Mouse (Mus musculus) heart, adult 9 months (tissue): ENCODE measurements around the gene Kcnn1.

Experiments
- DNase-seq, 2 experiments: peaks; one replicate each; pipeline ENCODE4 v3.0.0; 2022; ENCODE audit warnings: low spot score in 2 of 2

The Kcnn1 gene

DNA sequence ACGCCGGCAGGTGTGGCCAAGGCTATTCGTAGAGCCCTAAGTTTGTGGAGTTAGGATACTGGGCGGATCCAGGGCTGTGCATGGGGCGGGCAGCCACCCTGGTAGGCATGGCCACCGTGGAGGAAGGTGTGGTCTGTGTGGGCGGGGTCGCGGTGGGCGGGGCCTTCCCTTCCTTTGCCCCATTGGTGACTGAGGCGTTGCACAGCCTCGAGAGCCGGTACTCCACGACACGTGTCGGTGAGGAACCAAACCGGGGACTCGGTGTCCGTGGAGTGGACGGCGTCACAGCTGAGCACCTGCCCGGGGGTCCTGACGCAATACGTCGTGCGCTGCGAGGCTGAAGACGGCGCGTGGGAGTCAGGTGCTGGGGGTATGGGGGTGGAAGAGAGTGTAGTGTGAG is 46.4 kb downstream of the Kcnn1 start:
- DNase-seq: no peak

DNA sequence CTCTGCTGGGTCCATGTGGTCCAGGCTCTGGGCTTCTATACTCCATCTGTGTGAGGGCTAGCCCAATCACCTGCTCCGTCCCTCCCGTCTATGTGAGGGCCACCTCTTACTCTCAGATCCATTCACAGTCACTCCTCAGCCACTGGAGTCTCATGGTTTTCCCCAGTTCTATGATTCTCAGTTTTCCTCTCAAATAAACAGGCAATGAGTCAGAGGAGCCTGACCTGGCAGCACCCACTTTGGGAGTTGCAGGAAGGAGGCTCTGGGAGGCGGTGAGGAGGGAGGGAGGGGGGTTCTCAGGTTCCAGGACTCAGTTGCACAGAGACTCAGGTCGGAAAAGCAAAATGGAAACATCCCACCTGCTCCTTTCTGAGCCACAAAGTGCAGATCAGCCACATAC is 50.2 kb downstream of the Kcnn1 start:
- DNase-seq: no peak

DNA sequence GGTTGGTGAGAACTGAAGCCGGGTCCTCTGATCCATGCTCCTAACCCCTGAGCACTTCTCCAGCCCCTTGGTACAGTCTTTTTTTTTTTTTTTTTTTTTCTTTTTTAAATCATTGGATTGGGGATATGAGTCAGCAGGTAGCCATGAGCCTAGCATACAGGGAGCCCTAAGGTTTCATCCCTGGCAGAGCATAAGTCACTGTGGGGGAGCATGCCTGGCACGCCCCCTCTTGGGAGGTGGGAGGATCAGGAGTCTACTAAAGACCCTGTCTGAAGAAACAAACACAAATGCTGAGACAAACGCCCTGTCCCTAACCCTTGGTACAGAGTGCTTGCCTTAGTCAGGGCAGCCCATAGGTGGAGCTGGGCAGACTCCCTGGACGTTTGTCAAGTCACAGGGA is 51.0 kb downstream of the Kcnn1 start:
- no peak for DNase-seq

DNA sequence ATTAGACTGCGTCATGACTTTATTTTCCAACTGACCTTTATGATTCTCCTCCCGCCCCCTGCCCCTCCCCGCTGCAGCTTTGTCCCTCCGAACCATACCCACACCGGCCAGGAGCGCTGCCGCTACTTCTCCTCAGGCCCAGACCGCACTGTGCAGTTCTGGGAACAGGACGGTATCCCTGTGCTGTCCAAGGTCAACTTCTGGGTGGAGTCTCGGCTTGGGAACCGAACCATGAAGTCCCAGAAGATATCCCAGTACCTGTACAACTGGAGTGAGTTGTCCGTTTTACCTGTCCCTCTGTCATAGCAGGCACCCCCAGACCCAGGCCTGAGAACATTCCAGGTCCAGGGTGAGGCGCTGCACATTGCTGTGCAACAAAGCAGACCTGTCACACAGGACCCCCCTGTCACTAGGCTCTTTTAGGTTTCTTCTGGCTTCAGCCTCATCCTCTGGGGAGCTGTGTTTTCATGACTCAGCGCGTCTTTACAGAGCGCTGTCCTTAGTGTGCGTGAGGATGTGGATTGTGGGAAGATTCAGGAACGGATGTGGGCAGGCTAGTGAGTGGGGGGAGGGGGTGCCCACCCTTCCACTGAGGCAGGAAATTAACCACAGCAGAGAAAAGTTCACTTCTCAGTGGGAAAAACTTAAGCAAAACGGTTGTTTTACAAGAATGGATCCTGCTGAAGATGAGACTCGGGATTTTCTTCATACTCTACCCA is 51.9 kb downstream of the Kcnn1 start:
- no peak for DNase-seq

DNA sequence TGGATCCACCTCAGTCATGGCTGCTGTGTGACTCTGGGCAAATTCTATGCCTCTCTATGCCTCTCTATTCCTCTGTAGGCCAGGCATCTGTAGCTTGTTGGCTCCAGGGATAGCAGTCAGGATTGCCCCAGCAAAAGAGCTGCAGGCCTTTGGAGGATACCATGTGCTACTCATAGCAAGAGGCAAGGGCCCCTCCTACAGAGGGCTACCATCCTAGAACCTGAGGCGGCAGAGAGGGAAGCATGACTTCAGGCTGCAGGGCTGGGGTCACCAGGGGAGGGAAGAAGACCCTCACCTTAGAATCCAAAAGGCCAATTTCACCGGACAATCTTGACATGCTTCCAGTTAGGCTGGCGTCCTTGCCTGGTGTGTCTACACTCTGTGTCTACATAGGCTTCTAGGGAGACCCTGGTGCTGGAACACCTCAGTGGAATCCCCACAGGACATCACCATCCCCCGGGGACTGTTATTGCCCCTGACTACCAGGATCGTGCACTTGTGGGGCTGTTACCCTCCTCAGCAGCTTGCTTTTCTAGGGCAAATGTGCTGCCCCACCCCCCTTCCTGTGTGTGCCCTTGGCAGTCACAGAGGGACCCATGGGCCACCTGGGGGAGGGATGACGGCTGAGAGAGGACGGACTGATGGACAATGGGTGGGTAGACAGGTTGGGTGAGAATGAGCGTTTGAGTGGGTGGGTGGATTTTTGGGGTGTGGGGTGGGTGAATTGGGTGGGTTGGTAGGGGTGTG is 53.9 kb downstream of the Kcnn1 start:
- no peak for DNase-seq

DNA sequence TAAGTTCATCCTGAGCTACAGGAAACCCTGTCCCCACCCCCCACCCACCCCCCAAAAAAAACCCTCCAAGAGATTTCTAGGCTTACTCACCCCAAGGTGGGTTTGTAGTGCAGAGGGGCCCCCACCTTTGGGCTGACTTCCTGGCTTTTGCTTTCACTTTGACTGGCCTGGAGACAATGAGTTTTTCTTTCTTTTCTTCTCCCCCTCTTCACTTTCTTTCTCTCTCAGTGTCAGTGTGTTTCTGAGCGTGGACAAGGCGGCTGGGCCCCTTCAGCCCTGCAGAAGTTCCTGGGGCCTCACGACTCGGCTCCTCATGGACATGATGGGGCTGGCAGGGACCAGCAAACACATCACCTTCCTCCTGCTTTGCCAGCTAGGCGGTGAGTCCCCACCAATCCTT is 54.8 kb downstream of the Kcnn1 start, which contains the start of gene Il12rb1:
Gene Il12rb1, plus strand, starts transcription at position 211 of the 400 bp plus-strand sequence.
- DNase-seq: no peak

DNA sequence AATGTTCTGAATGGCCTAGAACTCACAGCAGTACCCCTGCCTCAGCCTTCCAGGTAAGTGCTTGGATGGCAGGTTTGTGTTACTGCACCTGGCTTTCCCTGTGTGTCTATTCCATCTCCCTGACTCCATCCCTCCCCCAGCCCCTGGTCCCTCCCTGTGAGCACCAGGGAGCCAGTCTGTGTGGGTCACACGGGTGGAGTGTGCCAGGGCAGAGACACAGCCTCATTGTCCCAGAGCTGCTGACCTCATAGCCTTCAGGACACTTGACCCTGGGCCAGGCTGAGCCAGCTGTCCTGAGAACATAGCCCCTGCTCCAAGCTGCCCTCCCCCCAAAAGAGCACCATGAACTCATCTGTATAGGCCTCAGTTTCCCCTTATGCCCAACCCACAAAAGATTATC is 55.8 kb downstream of the Kcnn1 start:
- no peak for DNase-seq

DNA sequence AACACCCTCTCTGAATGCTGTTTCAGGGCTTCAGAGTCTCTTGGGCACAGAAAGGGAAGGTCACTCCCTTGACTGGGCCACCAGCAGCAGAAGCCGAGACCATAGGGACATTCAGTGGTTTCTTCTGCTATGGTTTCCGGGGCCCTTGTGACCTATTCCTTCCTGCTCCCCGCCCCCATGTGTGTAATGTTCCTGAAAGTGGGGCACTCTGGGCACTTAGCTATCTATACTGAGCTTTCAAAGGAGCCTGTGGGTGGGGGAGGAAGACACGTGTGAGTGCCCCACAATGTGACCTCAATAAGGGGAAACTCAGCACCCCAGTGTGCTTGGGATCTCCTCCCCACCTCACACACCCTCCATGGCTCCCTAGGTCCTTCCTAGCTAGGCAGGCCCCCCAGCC is 56.5 kb downstream of the Kcnn1 start:
- peak in 1 of 2 experiments; percentile 65 for DNase-seq

DNA sequence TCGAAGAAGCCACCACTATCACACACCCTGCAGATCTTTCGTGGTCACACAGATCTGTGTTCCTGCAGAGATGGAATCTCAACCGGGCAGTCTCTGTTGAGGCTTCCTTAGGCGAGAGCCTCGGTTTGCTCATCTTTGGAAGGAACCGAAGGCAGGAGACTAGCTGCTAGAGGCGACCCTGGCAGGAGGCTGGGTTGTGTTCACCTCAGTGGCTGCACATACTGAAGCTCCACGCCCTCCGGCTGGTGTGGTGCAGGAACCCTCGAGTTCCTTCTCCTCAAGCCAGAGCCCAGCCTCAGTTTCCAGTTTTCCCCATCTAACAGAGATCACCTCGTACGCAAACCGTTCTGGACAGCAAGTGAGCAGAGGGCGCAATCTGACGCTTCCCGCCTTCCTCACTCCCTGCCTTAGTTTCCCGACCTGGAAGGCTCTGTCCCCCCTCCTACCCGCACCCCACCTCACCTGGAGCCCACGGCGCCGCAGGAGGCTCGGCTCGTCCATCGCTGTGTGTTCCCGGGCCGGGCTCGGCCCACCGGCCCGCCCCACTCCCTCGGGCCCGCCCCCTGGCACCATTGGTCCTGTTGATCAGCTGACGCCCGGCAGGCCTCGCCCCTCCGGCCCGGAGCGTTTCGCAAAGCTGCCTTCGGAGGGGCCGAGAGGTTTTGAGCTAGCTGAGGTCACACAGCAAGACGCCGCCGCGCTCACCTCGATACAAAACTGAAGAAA is 58.4 kb downstream of the Kcnn1 start, which contains the start of gene Mast3:
Gene Mast3, minus strand, starts transcription at position 574 of the 726 bp plus-strand sequence.
- peak; percentile 83 to 85 for DNase-seq

DNA sequence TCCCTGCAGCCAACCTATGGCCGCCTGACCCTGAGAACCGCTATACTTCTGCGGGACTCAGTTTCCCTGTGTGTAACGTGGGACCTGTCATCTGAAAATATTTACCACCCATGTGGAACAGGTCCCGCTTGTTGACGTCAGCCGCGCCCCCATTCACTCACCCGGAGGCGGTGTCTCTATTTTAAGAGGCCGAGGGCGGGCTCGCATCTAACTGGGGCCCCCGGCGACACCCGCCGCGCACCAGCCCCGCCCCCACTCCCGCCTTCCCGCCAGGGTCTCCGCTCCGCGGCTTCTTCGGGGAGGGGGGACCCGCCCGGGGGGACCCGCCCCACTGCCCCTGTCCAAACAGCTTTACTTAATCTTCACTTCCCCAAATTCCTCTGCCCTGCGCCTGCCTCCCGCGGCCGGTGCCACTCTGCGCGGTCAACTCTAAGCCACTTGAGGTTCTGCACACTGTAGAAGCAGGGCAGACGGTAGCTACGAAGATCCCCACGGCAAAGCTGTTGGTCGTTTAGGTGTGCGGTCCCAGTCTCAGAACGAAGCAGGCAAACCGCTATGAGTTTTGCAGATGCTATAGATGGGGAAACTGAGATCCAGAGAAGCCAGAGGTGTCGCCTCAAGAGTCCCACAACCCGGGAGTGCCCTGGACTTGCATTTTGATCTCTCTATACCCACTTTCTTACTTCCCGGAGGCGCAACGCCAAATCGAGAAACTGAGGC is 59.1 kb downstream of the Kcnn1 start:
- peak in 1 of 2 experiments; percentile 56 for DNase-seq

DNA sequence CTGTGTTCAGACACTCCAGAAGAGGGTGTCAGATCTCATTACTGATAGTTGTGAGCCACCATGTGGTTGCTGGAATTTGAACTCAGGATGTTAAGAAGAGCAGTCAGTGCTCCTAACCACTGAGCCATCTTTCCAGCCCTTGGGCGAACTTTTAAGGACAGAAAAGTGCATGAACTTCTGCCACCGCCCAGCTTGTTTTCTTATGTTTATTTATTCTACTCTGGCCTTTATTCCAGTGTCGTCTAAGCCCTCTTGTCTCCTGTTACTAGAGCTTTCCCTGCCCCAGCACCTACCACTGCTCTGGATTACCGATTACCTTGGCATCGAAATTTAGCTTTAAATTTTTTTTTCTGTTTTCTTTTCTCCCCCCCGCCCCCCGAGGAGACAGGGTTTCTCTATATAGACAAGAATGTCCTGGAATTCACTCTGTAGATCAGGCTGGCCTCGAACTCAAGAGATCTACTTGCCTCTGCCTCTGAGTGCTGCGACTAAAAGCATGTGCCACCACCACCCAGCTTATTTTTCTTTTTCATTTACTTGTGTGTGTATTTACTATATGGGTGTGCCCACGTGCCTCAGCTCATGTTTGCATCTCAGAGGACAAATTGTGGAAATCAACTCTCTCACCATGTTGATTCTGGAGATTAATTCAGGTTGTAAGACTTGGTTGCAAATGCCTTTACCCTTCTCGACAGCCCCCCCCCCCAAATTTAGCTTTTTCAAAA is 60.1 kb downstream of the Kcnn1 start:
- no peak for DNase-seq

DNA sequence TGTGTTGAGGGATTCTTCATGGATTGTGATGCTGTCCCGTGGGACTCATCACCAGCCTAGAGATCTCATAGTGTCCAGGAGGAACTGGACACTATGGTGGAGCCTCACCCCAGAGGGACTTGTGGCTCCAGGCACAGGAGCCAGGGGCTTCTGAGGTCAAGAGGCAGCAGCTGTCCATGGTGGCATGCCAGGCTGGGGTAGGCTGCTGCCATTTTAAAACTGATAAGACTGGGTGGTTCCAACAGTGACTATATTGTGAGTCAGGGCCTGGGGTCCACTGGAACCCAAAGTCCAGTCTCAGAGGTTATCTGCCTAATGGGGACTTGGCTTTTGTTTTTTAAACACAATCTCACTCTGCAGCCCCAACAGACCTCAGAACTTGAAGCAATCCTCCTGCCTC is 61.2 kb downstream of the Kcnn1 start:
- DNase-seq: no peak

DNA sequence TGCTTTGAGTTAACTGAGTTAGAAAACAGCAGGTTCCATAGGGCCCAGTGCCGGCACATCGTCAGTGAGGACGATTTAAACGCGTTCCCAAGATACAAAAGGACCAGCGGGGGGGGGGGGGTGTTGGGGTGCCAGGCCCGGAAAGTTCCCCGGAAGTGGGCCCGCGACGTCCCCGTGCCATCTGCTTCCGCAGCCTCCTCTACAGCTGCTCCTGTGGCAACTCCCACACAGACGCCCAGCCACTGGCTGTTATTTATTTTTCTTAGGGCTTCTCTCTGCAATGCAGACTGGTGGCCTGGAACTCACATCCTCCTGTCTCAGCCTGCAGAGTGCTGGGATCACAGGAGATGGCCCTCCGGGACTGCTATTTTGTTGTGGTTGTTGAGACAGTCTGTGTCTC is 61.9 kb downstream of the Kcnn1 start:
- no peak for DNase-seq

DNA sequence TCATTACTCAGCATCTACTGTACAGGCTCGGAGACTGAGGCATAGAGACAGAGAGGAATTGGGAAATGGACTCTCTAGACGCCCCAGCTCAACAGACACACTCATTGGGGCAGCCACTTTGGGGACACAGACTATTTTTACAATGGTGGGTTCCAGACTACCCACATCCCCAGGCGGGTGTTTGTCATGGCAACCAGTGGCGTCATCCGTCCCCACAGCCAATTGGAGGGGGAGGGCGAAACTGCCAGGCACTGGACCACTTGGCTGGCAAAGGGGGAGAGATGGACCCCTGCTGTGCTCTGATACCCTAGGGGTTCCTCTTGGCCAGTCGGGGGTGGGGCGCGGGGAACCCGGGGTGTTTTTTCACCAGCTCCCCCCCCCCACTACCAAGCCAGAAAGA is 62.4 kb downstream of the Kcnn1 start:
- no peak for DNase-seq

DNA sequence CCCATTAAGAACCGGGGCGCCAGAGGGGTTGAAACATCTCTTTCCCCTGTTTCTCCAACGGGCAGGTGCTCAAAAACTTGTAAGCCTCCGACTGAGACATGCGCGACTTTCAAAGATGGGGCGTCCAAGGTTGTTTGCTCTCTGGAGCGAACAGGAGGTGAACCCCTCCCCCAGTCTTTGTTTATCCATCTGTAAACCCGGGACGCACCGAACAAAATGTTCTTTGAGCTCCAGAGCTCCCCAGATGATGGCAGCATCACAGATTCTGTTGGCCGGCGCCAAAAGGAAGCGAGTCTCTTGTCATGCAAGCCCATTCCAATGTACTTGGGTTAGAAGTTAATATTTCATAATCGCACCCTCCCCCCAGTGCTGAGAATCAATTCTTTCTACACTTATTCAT is 64.8 kb downstream of the Kcnn1 start:
- no peak for DNase-seq

DNA sequence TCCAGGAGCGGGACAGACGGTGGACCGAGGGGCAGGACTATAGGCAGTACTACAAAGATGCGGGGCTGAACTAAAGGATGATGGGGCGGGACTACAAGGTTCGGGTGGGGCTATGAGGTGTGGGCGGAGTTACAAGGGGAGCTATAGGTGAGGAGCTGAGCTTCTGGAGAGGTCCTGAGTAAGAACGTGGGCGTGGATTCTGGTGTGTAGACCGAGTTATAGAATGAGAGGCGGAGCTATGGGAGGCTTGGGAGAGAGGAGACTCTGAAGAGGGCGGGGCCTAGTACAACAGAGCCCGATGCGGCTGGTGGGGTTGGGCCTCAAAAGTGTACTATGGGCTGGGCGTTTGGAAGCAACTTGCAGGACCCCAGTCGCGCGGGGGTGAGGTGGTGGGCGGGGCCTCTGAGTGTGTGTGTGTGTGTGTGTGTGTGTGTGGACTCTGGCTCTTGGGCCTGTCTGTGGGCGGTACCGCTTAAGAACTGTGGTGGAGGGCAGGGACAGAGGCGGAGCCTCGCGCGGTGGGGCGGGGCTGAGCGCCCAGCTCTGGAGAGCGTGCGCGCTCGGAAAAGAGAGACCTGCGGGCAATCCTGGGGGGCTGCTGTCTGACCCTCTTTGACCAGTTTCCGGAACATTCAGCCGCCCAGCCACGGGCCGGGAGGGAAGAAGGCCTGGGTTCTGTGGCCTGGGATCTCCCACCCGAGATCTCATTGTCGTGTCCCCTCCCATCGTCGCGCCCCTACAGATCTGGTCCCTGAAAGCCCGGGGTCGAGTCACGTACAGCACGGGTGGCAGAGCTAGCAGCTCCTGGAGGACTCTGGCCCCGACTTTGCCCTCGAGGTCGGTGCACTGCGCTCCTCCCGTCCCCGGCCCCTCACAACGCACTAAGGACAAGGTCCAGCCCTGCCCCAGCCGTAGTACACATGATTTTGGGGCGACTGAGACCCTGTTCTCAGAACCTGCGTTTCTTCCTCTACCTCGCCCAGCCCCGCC is 65.7 kb downstream of the Kcnn1 start:
- DNase-seq: peak; percentile 81 to 89

DNA sequence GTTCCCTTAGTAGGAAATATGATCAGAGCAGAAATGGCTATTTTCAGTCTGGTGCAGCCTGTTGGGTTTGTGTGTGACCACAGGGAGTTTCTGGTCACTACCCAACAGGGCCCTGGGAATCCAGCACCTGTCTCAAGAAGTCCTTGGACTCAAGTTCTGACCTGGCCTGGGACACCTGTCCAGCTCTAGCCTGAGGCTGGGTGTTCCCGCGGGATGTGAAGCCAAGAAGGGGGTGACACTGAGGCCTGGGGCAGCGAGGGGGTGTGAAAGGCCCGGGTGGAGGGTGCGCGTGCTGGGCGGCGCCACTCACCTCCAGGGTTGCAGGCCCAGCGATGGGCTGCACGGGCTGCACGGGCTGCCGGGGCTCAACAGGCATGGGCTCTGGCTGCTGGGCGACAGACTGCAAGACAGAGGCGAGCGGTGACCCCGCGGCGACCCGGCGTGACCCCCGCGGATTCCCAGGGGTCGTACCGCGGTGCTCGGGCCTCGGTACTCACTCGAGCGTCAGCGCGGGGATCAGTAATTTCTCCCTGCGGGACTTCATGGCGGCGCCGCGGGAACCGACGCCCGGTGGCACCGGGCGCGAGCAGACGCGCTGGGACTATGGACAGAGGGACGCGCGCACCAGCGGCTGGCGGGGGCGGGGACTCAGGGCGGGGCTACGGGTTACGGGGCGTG is 66.5 kb downstream of the Kcnn1 start:
- DNase-seq: no peak

DNA sequence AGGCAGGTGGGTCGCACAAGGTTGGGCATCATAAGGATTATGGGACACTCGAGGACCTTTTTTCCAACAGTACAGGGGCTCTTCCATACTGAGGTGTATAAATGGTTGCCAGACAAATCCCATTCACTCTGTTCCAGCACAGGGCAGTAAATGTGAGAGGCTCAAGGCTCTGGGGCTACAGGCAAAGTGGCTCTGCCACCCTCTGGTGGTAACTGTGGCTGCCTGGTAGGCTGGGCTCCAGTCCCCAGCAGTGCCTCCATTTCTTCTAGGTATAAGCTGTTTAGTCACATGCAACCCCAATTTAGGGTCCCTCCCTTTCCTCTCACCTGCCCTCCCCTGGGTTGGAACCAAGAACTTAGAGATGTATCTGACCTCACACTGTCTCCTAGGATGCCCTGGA is 67.7 kb downstream of the Kcnn1 start:
- DNase-seq: no peak

DNA sequence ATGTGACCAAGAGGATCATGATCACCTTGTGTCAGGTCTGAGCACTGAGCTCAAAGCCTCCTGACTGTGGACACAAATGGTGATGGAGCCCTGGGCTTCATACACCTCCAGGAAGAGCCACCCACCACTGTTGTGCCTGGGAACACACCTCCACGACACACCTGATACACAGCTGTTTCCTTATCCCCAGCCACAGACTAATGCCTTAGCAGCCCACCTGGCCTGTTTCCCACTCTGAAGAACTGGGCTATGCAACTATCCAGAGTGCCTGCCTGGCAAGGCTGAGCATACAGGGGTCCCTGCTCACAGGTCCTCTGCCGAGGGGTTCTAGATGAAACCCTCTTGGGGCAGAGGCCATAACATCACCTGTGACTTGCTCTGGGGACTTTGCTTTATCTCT is 68.8 kb downstream of the Kcnn1 start:
- DNase-seq: no peak
